ENCODE assay signal across 16 mouse cellular contexts in genomic region chr12:90945743-90946527, GRCm38 (mm10).
DNase-seq lines count a peak whose midpoint lies in the region; ATAC-seq and TF ChIP-seq lines count a peak whose summit lies in the region.
"Had no signal": no experiment of that assay in that cellular context is flagged by ENCODE, and none has a peak within 500 bp of the region (broad histone marks: within the 10 kb centered on the region; RNA-seq: fewer than 3 reads in every experiment).

No protein-coding gene starts in this region.

- H3K9me3 ChIP-seq in embryonic facial prominence, embryonic 14.5 days (ENCODE audit: control insufficient read depth, low read length): no peaks in the 10 kb centered on the region
- H3K9me3 ChIP-seq in heart, embryonic 12.5 days (replicated peaks): no peaks in the 10 kb centered on the region
- H3K9me3 ChIP-seq in limb, embryonic 14.5 days (ENCODE audit: control insufficient read depth, low read length): no peaks in the 10 kb centered on the region
- H3K9me3 ChIP-seq in midbrain, embryonic 16.5 days (replicated peaks; ENCODE audit: control insufficient read depth, low read length, poor library complexity, severe bottlenecking): no peaks in the 10 kb centered on the region
- H3K9me3 ChIP-seq: forebrain, embryonic 13.5 days; hindbrain, embryonic 12.5 days; liver, embryonic 12.5 days; neural tube, embryonic 15.5 days had no signal

- no peak for TF ChIP-seq POLR2A in limb, embryonic 14.5 days (IDR thresholded peaks at IDR 0.05; ENCODE audit: borderline replicate concordance, extremely low read depth, insufficient read depth, insufficient read length)

- H3K4me1 ChIP-seq in embryonic facial prominence, embryonic 14.5 days (ENCODE audit: control insufficient read depth, insufficient read depth, low read length): no peaks in the 10 kb centered on the region
- 0 out of 2 replicates have a peak, but pooled peaks cover 4% of the 10 kb centered on the region for H3K4me1 ChIP-seq in heart, embryonic 12.5 days (replicated peaks)
- H3K4me1 ChIP-seq in limb, embryonic 14.5 days (ENCODE audit: control insufficient read depth, insufficient read depth, low read length): no peaks in the 10 kb centered on the region
- no peaks in the 10 kb centered on the region for H3K4me1 ChIP-seq in midbrain, embryonic 16.5 days (ENCODE audit: control insufficient read depth, insufficient read depth, low read length)
- H3K4me1 ChIP-seq: forebrain, embryonic 13.5 days; hindbrain, embryonic 12.5 days; liver, embryonic 12.5 days; neural tube, embryonic 15.5 days had no signal

- ATAC-seq in embryonic facial prominence, embryonic 14.5 days (ENCODE audit: low read depth): peak; percentile 92
- peak; percentile 90 for ATAC-seq in heart, embryonic 12.5 days (ENCODE audit: insufficient number of reproducible peaks, low FRiP score)
- peak; percentile 60; the same call in 1 of the 2 replicates for ATAC-seq in limb, embryonic 14.5 days (ENCODE audit: low FRiP score, low read depth)
- ATAC-seq in midbrain, embryonic 16.5 days: no peak
- no peak for ATAC-seq in CD4-positive, CD25-positive, alpha-beta regulatory T cell, adult 4 months
- ATAC-seq: forebrain, embryonic 13.5 days; intestine, embryonic 16.5 days; liver, embryonic 12.5 days; Patski had no signal

- H3K9ac ChIP-seq in embryonic facial prominence, embryonic 14.5 days (ENCODE audit: low read depth, low read length): no peak overlapping the region
- H3K9ac ChIP-seq in heart, embryonic 12.5 days: no peak overlapping the region
- H3K9ac ChIP-seq in limb, embryonic 14.5 days (ENCODE audit: low read depth, low read length, severe bottlenecking): no peak overlapping the region
- H3K9ac ChIP-seq in midbrain, embryonic 16.5 days (ENCODE audit: low read depth, low read length): no peak overlapping the region
- H3K9ac ChIP-seq: forebrain, embryonic 13.5 days; hindbrain, embryonic 12.5 days; liver, embryonic 12.5 days; neural tube, embryonic 15.5 days had no signal

- no peak overlapping the region for H3K4me2 ChIP-seq in embryonic facial prominence, embryonic 14.5 days (ENCODE audit: low read depth, low read length)
- H3K4me2 ChIP-seq in heart, embryonic 12.5 days: peak overlapping the region; percentile 20; the same call in 1 of the 2 replicates
- H3K4me2 ChIP-seq in limb, embryonic 14.5 days (replicated peaks; ENCODE audit: low read depth, low read length, severe bottlenecking): no peak overlapping the region
- H3K4me2 ChIP-seq in midbrain, embryonic 16.5 days (ENCODE audit: low read length): no peak overlapping the region
- H3K4me2 ChIP-seq: forebrain, embryonic 13.5 days; hindbrain, embryonic 12.5 days; liver, embryonic 12.5 days; neural tube, embryonic 15.5 days had no signal

- no peak overlapping the region for H3K27ac ChIP-seq in embryonic facial prominence, embryonic 14.5 days (replicated peaks; ENCODE audit: low read depth, low read length)
- peak overlapping the region; percentile 87 for H3K27ac ChIP-seq in heart, embryonic 12.5 days (ENCODE audit: poor library complexity, severe bottlenecking)
- H3K27ac ChIP-seq in limb, embryonic 14.5 days (replicated peaks; ENCODE audit: low read depth, low read length): no peak overlapping the region
- H3K27ac ChIP-seq in midbrain, embryonic 16.5 days (ENCODE audit: low read length): no peak overlapping the region
- H3K27ac ChIP-seq: forebrain, embryonic 13.5 days; hindbrain, embryonic 12.5 days; kidney, postnatal 0 days; liver, embryonic 12.5 days; neural tube, embryonic 15.5 days had no signal

- no peaks in the 10 kb centered on the region for H3K36me3 ChIP-seq in embryonic facial prominence, embryonic 14.5 days (ENCODE audit: control insufficient read depth, insufficient read depth, low read length)
- H3K36me3 ChIP-seq in heart, embryonic 12.5 days: no peaks in the 10 kb centered on the region
- H3K36me3 ChIP-seq in limb, embryonic 14.5 days (ENCODE audit: control insufficient read depth, insufficient read depth, low read length): no peaks in the 10 kb centered on the region
- H3K36me3 ChIP-seq in midbrain, embryonic 16.5 days (ENCODE audit: control insufficient read depth, insufficient read depth, low read length): no peaks in the 10 kb centered on the region
- H3K36me3 ChIP-seq: hindbrain, embryonic 12.5 days; liver, embryonic 12.5 days; neural tube, embryonic 15.5 days had no signal

- WGBS in embryonic facial prominence, embryonic 14.5 days: 34% methylated on average over 6 of the region's 6 CpGs
- 36% methylated on average over 6 of the region's 6 CpGs for WGBS in heart, embryonic 12.5 days
- WGBS in limb, embryonic 14.5 days: 50% methylated on average over 6 of the region's 6 CpGs
- WGBS in midbrain, embryonic 16.5 days: 64% methylated on average over 6 of the region's 6 CpGs

- DNase-seq in adrenal gland, postnatal 14 days: peak; percentile 3
- no peak for DNase-seq in adrenal gland, adult 2 months
- DNase-seq in embryonic facial prominence, embryonic 14.5 days (ENCODE audit: low spot score): peak; percentile 82
- peak; percentile 29 for DNase-seq in limb, embryonic 14.5 days (ENCODE audit: low spot score)
- no peak for DNase-seq in yolk sac, embryonic 10.5 days (ENCODE audit: low spot score)
- DNase-seq: cerebellum, adult 2 months had no signal

- H3K27me3 ChIP-seq in embryonic facial prominence, embryonic 14.5 days (replicated peaks; ENCODE audit: control insufficient read depth, insufficient read depth, low read length): no peaks in the 10 kb centered on the region
- H3K27me3 ChIP-seq in heart, embryonic 12.5 days (replicated peaks): no peaks in the 10 kb centered on the region
- no peaks in the 10 kb centered on the region for H3K27me3 ChIP-seq in limb, embryonic 14.5 days (ENCODE audit: control insufficient read depth, insufficient read depth, low read length)
- no peaks in the 10 kb centered on the region for H3K27me3 ChIP-seq in midbrain, embryonic 16.5 days (ENCODE audit: control insufficient read depth, insufficient read depth, low read depth, low read length)
- H3K27me3 ChIP-seq: forebrain, embryonic 13.5 days; hindbrain, embryonic 12.5 days; liver, embryonic 12.5 days; neural tube, embryonic 15.5 days had no signal

- H3K4me3 ChIP-seq in embryonic facial prominence, embryonic 14.5 days (ENCODE audit: low read depth, low read length): no peak overlapping the region
- H3K4me3 ChIP-seq in heart, embryonic 12.5 days: no peak overlapping the region
- no peak overlapping the region for H3K4me3 ChIP-seq in limb, embryonic 14.5 days (replicated peaks; ENCODE audit: low read length)
- H3K4me3 ChIP-seq in midbrain, embryonic 16.5 days (ENCODE audit: low read depth, low read length): no peak overlapping the region
- H3K4me3 ChIP-seq: forebrain, embryonic 13.5 days; hindbrain, embryonic 12.5 days; liver, embryonic 12.5 days; neural tube, embryonic 15.5 days had no signal

Comparison
In these comparisons a context has a peak if more than half of its experiments do, and no peak if none do; other contexts are left out.
1. DNase-seq: peak in adrenal gland, postnatal 14 days (single experiment), embryonic facial prominence, embryonic 14.5 days (single experiment) and limb, embryonic 14.5 days (single experiment); none in adrenal gland, adult 2 months (single experiment) and yolk sac, embryonic 10.5 days (single experiment).
2. ATAC-seq: peak in embryonic facial prominence, embryonic 14.5 days (single experiment), heart, embryonic 12.5 days (single experiment) and limb, embryonic 14.5 days (single experiment); none in midbrain, embryonic 16.5 days (single experiment) and CD4-positive, CD25-positive, alpha-beta regulatory T cell, adult 4 months (single experiment).